Mouse (Mus musculus): ENCODE results near the gene B3gnt2. TPM values are rescaled to one million over a fixed set of nuclear protein-coding genes. Genes with fewer than 3 reads are reported as not detected.

B3gnt2 gene
- total RNA-seq, 2 experiments from 2014 or later, result 7.9 to 14.4 TPM

GRCm38 (mm10) chr11:22873383-22873782 lies 12.6 kb upstream of the B3gnt2 start:
- DNase-seq (ENCODE audit: low spot score in 2 of 2), result no peak

GRCm38 (mm10) chr11:22872307-22872680 lies 11.5 kb upstream of the B3gnt2 start:
- intact Hi-C loops (cut with DNase I), result no loop called here
- DNase-seq (ENCODE audit: low spot score in 2 of 2), result no peak

More at GRCm38 (mm10) chr11:22873383-22873782, 12.6 kb upstream of the B3gnt2 start:
- intact Hi-C loops (cut with DNase I), result no loop called here

GRCm38 (mm10) chr11:22871628-22872306 lies 11.0 kb upstream of the B3gnt2 start:
- no peak for DNase-seq (ENCODE audit: low spot score in 2 of 2)
- intact Hi-C loops (cut with DNase I), result no loop called here

- intact Hi-C loops (cut with DNase I), result no loop called here
- no peak for DNase-seq (ENCODE audit: low spot score in 2 of 2)
These were observed 7.8 kb upstream of the B3gnt2 start for GRCm38 (mm10) chr11:22868582-22868981.

- intact Hi-C loops (cut with DNase I), result no loop called here
- DNase-seq (ENCODE audit: low spot score in 2 of 2), result no peak
These were observed 6.9 kb upstream of the B3gnt2 start for GRCm38 (mm10) chr11:22867691-22868090.

GRCm38 (mm10) chr11:22865635-22866246 lies 5.0 kb upstream of the B3gnt2 start:
- no peak for DNase-seq (ENCODE audit: low spot score in 2 of 2)
- intact Hi-C loops (cut with DNase I), result no loop called here

- intact Hi-C loops (cut with DNase I), result no loop called here
These were observed 3.7 kb upstream of the B3gnt2 start for GRCm38 (mm10) chr11:22864305-22865060.

GRCm38 (mm10) chr11:22863581-22863980 lies 2.8 kb upstream of the B3gnt2 start:
- DNase-seq (ENCODE audit: low spot score in 2 of 2), result no peak
- intact Hi-C loops (cut with DNase I), result no loop called here

More at GRCm38 (mm10) chr11:22864305-22865060, 3.7 kb upstream of the B3gnt2 start:
- no peak for DNase-seq (ENCODE audit: low spot score in 2 of 2)

GRCm38 (mm10) chr11:22861315-22861714 lies 554 bp upstream of the B3gnt2 start:
- no peak for DNase-seq (ENCODE audit: low spot score in 2 of 2)
- intact Hi-C loops (cut with DNase I), result no loop called here

- DNase-seq (ENCODE audit: low spot score in 2 of 2), result peak; percentile 65 to 77
These were observed 977 bp downstream of the B3gnt2 start for GRCm38 (mm10) chr11:22859633-22860334.

GRCm38 (mm10) chr11:22859301-22859632 lies 1.5 kb downstream of the B3gnt2 start:
- intact Hi-C loops (cut with DNase I), result loop anchor here (5.0 kb wide), 1 partner anchor 98 kb away; no protein-coding TSS in a partner anchor

More at GRCm38 (mm10) chr11:22859633-22860334, 977 bp downstream of the B3gnt2 start:
- intact Hi-C loops (cut with DNase I), result loop anchor here (5.0 kb wide), 1 partner anchor 98 kb away; no protein-coding TSS in a partner anchor

GRCm38 (mm10) chr11:22858441-22859300 lies 2.1 kb downstream of the B3gnt2 start:
- no peak for DNase-seq (ENCODE audit: low spot score in 2 of 2)
- intact Hi-C loops (cut with DNase I), result loop anchor here (5.0 kb wide), 1 partner anchor 99 kb away; no protein-coding TSS in a partner anchor

More at GRCm38 (mm10) chr11:22859301-22859632, 1.5 kb downstream of the B3gnt2 start:
- DNase-seq (ENCODE audit: low spot score in 2 of 2), result no peak

GRCm38 (mm10) chr11:22857705-22858440 lies 2.9 kb downstream of the B3gnt2 start:
- intact Hi-C loops (cut with DNase I), result loop anchor here (5.0 kb wide), 1 partner anchor 99 kb away; no protein-coding TSS in a partner anchor
- DNase-seq (ENCODE audit: low spot score in 2 of 2), result no peak

- intact Hi-C loops (cut with DNase I), result loop anchor here (5.0 kb wide), 1 partner anchor 100 kb away; no protein-coding TSS in a partner anchor
- DNase-seq (ENCODE audit: low spot score in 2 of 2), result no peak
These were observed 3.6 kb downstream of the B3gnt2 start for GRCm38 (mm10) chr11:22857106-22857704.

- DNase-seq (ENCODE audit: low spot score in 2 of 2), result no peak
- intact Hi-C loops (cut with DNase I), result loop anchor here (5.0 kb wide), 1 partner anchor 101 kb away; no protein-coding TSS in a partner anchor
These were observed 4.3 kb downstream of the B3gnt2 start for GRCm38 (mm10) chr11:22856371-22856965.

GRCm38 (mm10) chr11:22854571-22854970 lies 6.2 kb downstream of the B3gnt2 start:
- intact Hi-C loops (cut with DNase I), result no loop called here
- no peak for DNase-seq (ENCODE audit: low spot score in 2 of 2)

Data from left cerebral cortex, postnatal 14 days (tissue).